Mouse (Mus musculus) kidney, embryonic 16.5 days (tissue): ENCODE measurements around the gene Pank1. TPM values are rescaled to one million over a fixed set of nuclear protein-coding genes. Genes with fewer than 3 reads are reported as not detected.

ENCODE experiments used
- ATAC-seq: fragments of 200-750 bp; cut with Nextera tagmentation; 2 replicates; pipeline ENCODE4 v1.8.0; 2017; ENCODE audit warnings: moderate TSS enrichment; ENCODE audit not compliant: low FRiP score, low TSS enrichment
- H3K27ac ChIP-seq: fragments of 300-500 bp; sonication (generic); 2 replicates; pipeline ENCODE4 v1.5.1; 2014; ENCODE audit warnings: low read length
- H3K27me3 ChIP-seq: fragments of 300-500 bp; sonication (generic); 2 replicates; pipeline ENCODE4 v1.6.1; 2014; ENCODE audit warnings: low read length, control low read depth, mixed read lengths; ENCODE audit not compliant: insufficient read depth
- H3K36me3 ChIP-seq: fragments of 300-500 bp; sonication (generic); 2 replicates; pipeline ENCODE4 v1.6.1; 2014; ENCODE audit warnings: low read length, control low read depth, mixed read lengths; ENCODE audit not compliant: insufficient read depth
- H3K4me1 ChIP-seq: fragments of 300-500 bp; sonication (generic); 2 replicates; pipeline ENCODE4 v1.6.1; 2014; ENCODE audit warnings: low read length, control low read depth, mixed read lengths; ENCODE audit not compliant: insufficient read depth
- H3K4me2 ChIP-seq: fragments of 300-500 bp; sonication (generic); replicated peaks from 2 replicates; pipeline ENCODE4 v1.6.1; 2014; ENCODE audit warnings: low read depth, low read length
- H3K4me3 ChIP-seq: fragments of 300-500 bp; sonication (generic); 2 replicates; pipeline ENCODE4 v1.5.1; 2014; ENCODE audit warnings: mild to moderate bottlenecking, low read length
- H3K9ac ChIP-seq: fragments of 300-500 bp; sonication (generic); replicated peaks from 2 replicates; pipeline ENCODE4 v1.6.1; 2014; ENCODE audit warnings: low read length
- H3K9me3 ChIP-seq: fragments of 300-500 bp; sonication (generic); 2 replicates; pipeline ENCODE4 v1.6.1; 2016; ENCODE audit warnings: low read length, control low read depth
- WGBS: fragments of 180-500 bp; shearing (Covaris S2); extraction: QIAGEN DNeasy Blood & Tissue Kit; methylation state at CpG from one replicate; pipeline ENCODE4 v1.1.7; 2014; 5-methylcytosine and 5-hydroxymethylcytosine counted together
- microRNA counts: library from miRNA; unstranded; fragments of <30 nt; microRNA quantifications from one replicate; lab custom pipeline; 2016
- microRNA-seq: library from miRNA; unstranded; fragments of <30 nt; microRNA quantifications from one replicate; pipeline ENCODE4, GENCODE M21; 2016
- polyA plus RNA-seq: library from polyadenylated mRNA; unstranded; fragments of >200 nt; fragmentation: Nextera tagmentation; extraction: Ambion mirVana; gene quantifications from 2 replicates; pipeline ENCODE4 v1.2.1, GENCODE M21; 2015

Pank1 gene
- polyA plus RNA-seq, 1 experiment from 2014 or later: 7.4 TPM

DNA sequence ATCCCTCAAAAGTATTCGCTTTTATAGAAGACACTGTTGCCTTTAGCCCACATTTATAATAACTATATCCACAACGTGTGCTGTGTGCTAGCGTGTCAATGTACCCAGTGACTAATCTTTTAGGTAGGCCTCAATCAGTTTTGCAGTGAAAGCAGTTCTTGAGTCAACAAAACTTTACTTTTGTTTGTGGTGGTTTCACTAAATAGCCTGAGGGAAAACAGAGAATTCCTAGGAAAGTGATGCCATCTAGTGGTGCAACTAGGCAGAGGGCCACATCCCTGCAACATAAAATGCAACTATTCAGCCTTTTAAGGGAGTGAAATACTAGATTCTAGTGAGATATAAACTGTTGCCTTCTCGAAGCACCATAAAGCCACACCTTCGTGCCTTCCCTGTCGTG lies 106.5 kb downstream of the Pank1 start:
- H3K27ac ChIP-seq: no peak overlapping the region
- 18% methylated on average over 6 of the region's 6 CpGs for WGBS
- no peak overlapping the region for H3K4me3 ChIP-seq
- 0 out of 2 replicates have a peak, but pooled peaks have one; percentile 31 for ATAC-seq
- H3K4me2 ChIP-seq: no peak overlapping the region
- no peaks in the 10 kb centered on the region for H3K9me3 ChIP-seq
- H3K36me3 ChIP-seq: no peaks in the 10 kb centered on the region
- no peaks in the 10 kb centered on the region for H3K4me1 ChIP-seq
- no peak overlapping the region for H3K9ac ChIP-seq
- H3K27me3 ChIP-seq: no peaks in the 10 kb centered on the region

- Histone ChIP-seq H3K9me3 (no peaks in the 10 kb centered on the region), H3K27me3 (no peaks in the 10 kb centered on the region), H3K27ac (no peak overlapping the region), H3K4me1 (no peaks in the 10 kb centered on the region), H3K4me2 (no peak overlapping the region), H3K36me3 (no peaks in the 10 kb centered on the region), H3K9ac (no peak overlapping the region), H3K4me3 (no peak overlapping the region)
- 87% methylated on average over 6 of the region's 6 CpGs for WGBS
- ATAC-seq: no peak
Observed at GRCm38 (mm10) chr19:34770764-34771163, 108.5 kb downstream of the Pank1 start.

- ATAC-seq: peak; percentile 61; the same call in 1 of the 2 replicates
- no peak overlapping the region for H3K9ac ChIP-seq
Observed at GRCm38 (mm10) chr19:34758754-34759153, 120.5 kb downstream of the Pank1 start.

More at GRCm38 (mm10) chr19:34758754-34759153, 120.5 kb downstream of the Pank1 start:
- no peak overlapping the region for H3K4me2 ChIP-seq
- WGBS: 82% methylated on average over 1 of the region's 1 CpGs
- no peaks in the 10 kb centered on the region for H3K4me1 ChIP-seq
- H3K27me3 ChIP-seq: no peaks in the 10 kb centered on the region
- no peak overlapping the region for H3K4me3 ChIP-seq
- H3K36me3 ChIP-seq: no peaks in the 10 kb centered on the region
- peaks cover 4% of the 10 kb centered on the region; the same call in 1 of the 2 replicates for H3K9me3 ChIP-seq
- H3K27ac ChIP-seq: peak overlapping the region; percentile 61; the same call in 1 of the 2 replicates

MicroRNAs within 50 kb of the gene (microRNA counts, 519-probe panel; counts per million panel counts)
- microRNA mmu-miR-107 (lab: Ali Mortazavi, UCI): 3,767 counts per million, percentile 86 among the panel's probes with 10 or more counts

Small RNA genes within 50 kb of the gene (microRNA-seq; reads per million reads assigned to microRNA genes)
- gene Mir107: 1,501 reads per million, percentile 83 among the genes with 10 or more reads in this experiment

Other genes starting within 250 kb of the Pank1 start
- 0.10 and 0.33 TPM in 2 replicates for gene Ifit1bl2, start 238.7 kb downstream of the Pank1 start, polyA plus RNA-seq
- gene Ifit1, start 238.6 kb downstream of the Pank1 start, polyA plus RNA-seq: 0.28 and 0.51 TPM in 2 replicates
- gene Slc16a12, start 132.2 kb downstream of the Pank1 start, polyA plus RNA-seq: 17.9 and 19.1 TPM in 2 replicates
- 61.2 and 61.5 TPM in 2 replicates for gene Kif20b, start 42.9 kb upstream of the Pank1 start, polyA plus RNA-seq